Mouse (Mus musculus) kidney, embryonic 14.5 days (tissue): ENCODE measurements around the gene Matn4. TPM values are rescaled to one million over a fixed set of nuclear protein-coding genes. Genes with fewer than 3 reads are reported as not detected.

Experiments
- ATAC-seq: fragments of 200-750 bp; cut with Nextera tagmentation; 2 replicates; pipeline ENCODE4 v1.8.0; 2017; ENCODE audit warnings: moderate number of reproducible peaks, mild to moderate bottlenecking, moderate TSS enrichment, moderate library complexity; ENCODE audit not compliant: low FRiP score, low TSS enrichment
- H3K27ac ChIP-seq: fragments of 300-500 bp; sonication (generic); 2 replicates; pipeline ENCODE4 v1.5.1; 2014; ENCODE audit warnings: low read depth, mild to moderate bottlenecking, low read length, moderate library complexity, mixed read lengths
- H3K27me3 ChIP-seq: fragments of 300-500 bp; sonication (generic); 2 replicates; pipeline ENCODE4 v1.6.1; 2014; ENCODE audit warnings: mild to moderate bottlenecking, low read length; ENCODE audit not compliant: control insufficient read depth, insufficient read depth
- H3K36me3 ChIP-seq: fragments of 300-500 bp; sonication (generic); 2 replicates; pipeline ENCODE4 v1.6.1; 2014; ENCODE audit warnings: low read length, mixed read lengths; ENCODE audit not compliant: control insufficient read depth, insufficient read depth
- H3K4me1 ChIP-seq: fragments of 300-500 bp; sonication (generic); 2 replicates; pipeline ENCODE4 v1.6.1; 2014; ENCODE audit warnings: low read length, mixed read lengths; ENCODE audit not compliant: control insufficient read depth, insufficient read depth
- H3K4me2 ChIP-seq: fragments of 300-500 bp; sonication (generic); replicated peaks from 2 replicates; pipeline ENCODE4 v1.6.1; 2014; ENCODE audit warnings: low read depth, mild to moderate bottlenecking, low read length
- H3K4me3 ChIP-seq: fragments of 300-500 bp; sonication (generic); 2 replicates; pipeline ENCODE4 v1.5.1; 2014; ENCODE audit warnings: mild to moderate bottlenecking, low read length
- H3K9ac ChIP-seq: fragments of 300-500 bp; sonication (generic); 2 replicates; pipeline ENCODE4 v1.6.1; 2014; ENCODE audit warnings: low read depth, mild to moderate bottlenecking, low read length, moderate library complexity
- H3K9me3 ChIP-seq: fragments of 300-500 bp; sonication (generic); 2 replicates; pipeline ENCODE4 v1.6.1; 2016; ENCODE audit warnings: low read length; ENCODE audit not compliant: control insufficient read depth
- WGBS: fragments of 180-500 bp; shearing (Covaris S2); extraction: QIAGEN DNeasy Blood & Tissue Kit; methylation state at CpG from one replicate; pipeline ENCODE4 v1.1.7; 2014; 5-methylcytosine and 5-hydroxymethylcytosine counted together
- polyA plus RNA-seq: library from polyadenylated mRNA; unstranded; fragments of >200 nt; fragmentation: Nextera tagmentation; extraction: Ambion mirVana; gene quantifications from 2 replicates; pipeline ENCODE4 v1.2.1, GENCODE M21; 2014

Matn4 gene
- polyA plus RNA-seq, 1 experiment from 2014 or later, result 0.12 TPM

DNA sequence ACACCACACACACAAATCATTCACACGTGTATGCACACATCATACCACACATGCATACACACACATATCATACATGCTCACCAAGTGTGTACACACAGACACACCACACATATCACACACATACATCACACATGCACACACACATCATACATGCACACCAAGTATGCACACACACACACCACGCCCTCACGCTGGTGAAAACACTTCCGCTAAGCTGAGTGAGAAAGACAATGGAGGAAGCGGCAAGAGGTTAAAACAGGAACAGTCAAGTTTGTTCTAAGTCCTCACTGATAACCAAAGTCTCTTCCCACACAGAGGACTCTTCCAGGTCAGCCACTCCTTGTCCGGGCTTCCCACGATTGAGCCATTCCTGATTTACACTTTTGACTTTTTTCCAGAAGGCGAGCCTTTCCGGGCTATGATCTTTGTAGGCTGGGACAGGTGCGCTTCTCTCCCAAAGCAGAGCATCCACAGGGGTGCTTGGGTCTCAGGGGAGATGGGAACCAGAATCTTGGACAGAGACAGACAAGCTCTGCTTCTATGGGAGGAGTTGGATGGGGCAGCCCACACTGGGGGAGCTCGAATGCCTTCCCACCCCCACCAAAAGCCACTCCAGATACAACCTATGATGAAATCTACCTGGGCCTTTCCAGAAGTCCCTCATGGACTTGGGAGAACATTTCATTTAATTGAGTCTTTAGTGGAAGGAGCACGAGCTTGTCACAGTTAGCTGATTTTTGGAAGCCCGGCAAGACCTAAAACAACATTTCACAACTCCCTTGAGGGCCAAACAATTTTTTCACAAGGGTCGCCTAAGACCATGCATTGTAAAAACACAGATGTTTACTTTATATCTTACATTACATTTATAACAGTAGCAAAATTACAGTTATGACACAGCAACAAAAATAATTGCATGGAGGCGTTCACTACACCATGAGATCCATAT is 27.2 kb downstream of the Matn4 start:
- Histone ChIP-seq H3K4me3 (no peak overlapping the region), H3K9ac (no peak overlapping the region), H3K9me3 (no peaks in the 10 kb centered on the region), H3K27ac (no peak overlapping the region), H3K27me3 (no peaks in the 10 kb centered on the region), H3K36me3 (no peaks in the 10 kb centered on the region), H3K4me2 (no peak overlapping the region), H3K4me1 (no peaks in the 10 kb centered on the region)
- WGBS, result 85% methylated on average over 15 of the region's 15 CpGs
- no peak for ATAC-seq

DNA sequence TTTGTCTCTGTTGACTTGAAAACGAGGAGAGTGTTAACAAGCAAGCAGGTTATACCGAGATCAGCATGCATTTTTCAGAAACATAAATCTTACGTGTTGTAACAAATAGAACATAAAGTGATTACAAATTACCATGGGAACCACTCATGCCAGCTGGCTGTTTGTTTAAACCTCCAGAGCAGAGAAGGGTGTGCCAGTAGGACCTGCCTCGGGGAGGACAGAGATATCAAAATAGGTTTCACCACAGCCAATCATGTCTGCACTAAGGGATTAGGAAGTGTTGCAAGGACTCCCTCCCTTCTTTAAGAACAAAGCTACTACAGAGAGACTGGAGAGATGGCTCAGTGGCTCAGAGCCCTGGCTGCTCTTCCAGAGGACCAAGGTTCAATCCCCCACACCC is 31.8 kb downstream of the Matn4 start:
- Histone ChIP-seq H3K36me3 (no peaks in the 10 kb centered on the region), H3K4me3 (no peak overlapping the region), H3K9me3 (no peaks in the 10 kb centered on the region), H3K27ac (no peak overlapping the region), H3K27me3 (no peaks in the 10 kb centered on the region), H3K4me2 (no peak overlapping the region), H3K4me1 (no peaks in the 10 kb centered on the region), H3K9ac (no peak overlapping the region)
- ATAC-seq, result no peak
- 42% methylated on average over 4 of the region's 4 CpGs for WGBS

- Histone ChIP-seq H3K4me2 (no peak overlapping the region), H3K27ac (no peak overlapping the region), H3K9me3 (no peaks in the 10 kb centered on the region), H3K9ac (no peak overlapping the region), H3K4me1 (no peaks in the 10 kb centered on the region), H3K4me3 (no peak overlapping the region), H3K36me3 (no peaks in the 10 kb centered on the region), H3K27me3 (no peaks in the 10 kb centered on the region)
- 21% methylated on average over 3 of the region's 3 CpGs for WGBS
- no peak for ATAC-seq
Observed at GRCm38 (mm10) chr2:164372408-164373053, 32.4 kb downstream of the Matn4 start.

DNA sequence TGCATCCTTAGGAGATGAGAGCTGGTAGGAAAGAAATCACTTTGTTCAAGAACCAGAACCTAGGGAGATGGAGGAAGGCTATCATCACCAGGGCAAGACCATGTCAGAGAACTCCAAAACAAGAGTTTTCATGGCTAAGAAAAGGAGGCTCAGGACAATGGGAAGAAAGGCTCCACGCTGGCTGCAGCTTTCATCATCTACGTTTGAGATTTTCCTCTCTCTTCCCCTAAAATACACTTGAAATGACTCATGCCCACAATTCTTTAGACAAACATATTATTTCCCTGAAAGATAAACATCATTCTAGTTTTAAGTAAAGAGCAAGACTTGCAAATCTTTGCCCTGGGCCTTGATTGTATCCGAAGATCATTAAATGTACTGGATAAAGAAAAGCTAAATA is 33.6 kb downstream of the Matn4 start:
- Histone ChIP-seq H3K9ac (no peak overlapping the region), H3K4me3 (no peak overlapping the region), H3K4me1 (no peaks in the 10 kb centered on the region), H3K27me3 (no peaks in the 10 kb centered on the region), H3K4me2 (no peak overlapping the region), H3K36me3 (no peaks in the 10 kb centered on the region), H3K9me3 (no peaks in the 10 kb centered on the region), H3K27ac (no peak overlapping the region)
- WGBS, result 83% methylated on average over 3 of the region's 3 CpGs
- no peak for ATAC-seq

DNA sequence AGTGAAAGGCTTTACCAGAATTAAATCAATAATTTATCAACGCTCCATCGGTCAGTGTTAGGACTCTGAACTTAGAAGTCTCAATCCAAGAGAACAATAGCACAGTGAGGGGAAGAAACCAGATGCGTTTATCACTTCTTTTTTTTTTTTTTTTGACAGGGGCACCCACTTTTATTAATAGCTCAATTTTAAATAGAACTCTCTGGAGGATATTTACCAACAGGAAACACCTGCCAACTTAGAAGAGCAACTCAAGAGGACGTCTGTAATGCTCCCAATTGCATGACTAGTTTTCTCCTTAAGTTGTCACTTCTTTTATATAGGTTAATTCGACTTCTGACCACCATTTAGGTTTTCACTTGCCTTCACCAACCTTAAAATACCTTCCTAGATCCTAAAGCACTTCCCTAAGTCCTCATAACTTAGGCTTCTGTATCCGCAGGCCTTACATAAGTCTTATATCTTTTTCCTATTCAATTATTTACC is 36.3 kb downstream of the Matn4 start:
- no peaks in the 10 kb centered on the region for H3K27me3 ChIP-seq
- H3K4me1 ChIP-seq, result no peaks in the 10 kb centered on the region
- H3K36me3 ChIP-seq, result no peaks in the 10 kb centered on the region
- no peak overlapping the region for H3K4me2 ChIP-seq
- no peak overlapping the region for H3K9ac ChIP-seq
- no peak overlapping the region for H3K4me3 ChIP-seq
- H3K27ac ChIP-seq, result no peak overlapping the region
- ATAC-seq, result no peak
- WGBS, result 84% methylated on average over 6 of the region's 6 CpGs
- no peaks in the 10 kb centered on the region for H3K9me3 ChIP-seq

DNA sequence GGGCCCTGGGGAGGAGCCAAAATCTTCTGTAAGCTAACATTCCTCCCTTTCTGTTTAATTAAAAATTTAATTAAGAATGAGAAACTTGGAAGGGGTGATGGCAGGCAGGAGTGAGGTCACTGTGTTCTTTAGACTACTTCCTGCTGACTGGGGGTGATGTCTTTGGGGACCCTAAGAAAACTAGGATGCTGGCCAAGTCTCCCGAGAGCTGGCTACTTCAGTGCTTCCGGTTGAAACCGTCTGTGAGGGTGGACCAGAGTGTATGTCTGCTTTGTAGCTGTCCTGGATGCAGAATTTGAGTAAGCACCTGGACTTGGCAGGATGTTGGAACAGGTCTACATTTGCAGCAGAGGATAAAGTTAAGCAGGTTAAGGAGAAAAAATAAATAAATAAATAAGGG is 38.0 kb downstream of the Matn4 start:
- Histone ChIP-seq H3K27ac (no peak overlapping the region), H3K36me3 (no peaks in the 10 kb centered on the region), H3K4me3 (no peak overlapping the region), H3K4me1 (no peaks in the 10 kb centered on the region), H3K9ac (no peak overlapping the region), H3K4me2 (no peak overlapping the region), H3K27me3 (no peaks in the 10 kb centered on the region), H3K9me3 (no peaks in the 10 kb centered on the region)
- 67% methylated on average over 3 of the region's 3 CpGs for WGBS
- no peak for ATAC-seq

DNA sequence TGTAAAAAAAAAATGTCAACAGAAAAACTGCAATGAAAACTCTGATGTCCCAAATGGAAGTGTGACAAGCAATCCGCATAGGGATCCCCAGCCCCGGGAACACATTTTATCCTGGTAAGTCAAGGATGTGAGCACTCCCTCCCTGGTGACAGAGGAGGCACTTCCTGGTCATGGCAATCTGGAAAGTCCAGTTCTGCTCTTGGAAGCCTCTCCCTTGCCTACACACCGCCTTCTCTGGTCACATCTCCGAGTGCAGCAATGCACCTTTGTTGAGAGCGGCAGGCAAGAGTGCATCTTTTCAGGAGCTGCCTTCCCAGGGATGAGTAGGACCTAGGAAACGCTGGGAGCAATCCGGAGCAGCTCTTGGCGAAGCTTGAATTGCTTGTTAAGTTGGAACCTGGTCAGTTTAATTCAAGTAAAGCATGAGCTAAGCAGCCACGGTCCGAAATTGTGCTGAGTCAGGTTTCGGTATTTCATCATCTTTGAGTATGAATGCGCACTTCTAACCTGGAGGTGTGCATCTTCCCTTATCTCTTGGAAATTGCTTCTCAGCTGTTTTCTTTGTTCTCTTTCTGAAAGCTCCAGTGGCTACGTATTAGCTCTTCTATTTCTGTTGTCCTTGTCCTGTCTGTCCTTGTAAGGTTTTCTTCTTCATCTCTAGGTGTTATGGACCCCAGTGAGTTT is 43.8 kb downstream of the Matn4 start:
- Histone ChIP-seq H3K27ac (no peak overlapping the region), H3K36me3 (no peaks in the 10 kb centered on the region), H3K9ac (no peak overlapping the region), H3K4me2 (no peak overlapping the region), H3K27me3 (no peaks in the 10 kb centered on the region), H3K9me3 (no peaks in the 10 kb centered on the region), H3K4me3 (no peak overlapping the region), H3K4me1 (no peaks in the 10 kb centered on the region)
- WGBS, result 30% methylated on average over 13 of the region's 13 CpGs
- no peak for ATAC-seq

- H3K36me3 ChIP-seq, result no peaks in the 10 kb centered on the region
- no peak overlapping the region for H3K4me2 ChIP-seq
- H3K9ac ChIP-seq, result no peak overlapping the region
- H3K4me3 ChIP-seq, result no peak overlapping the region
- no peaks in the 10 kb centered on the region for H3K9me3 ChIP-seq
- no peaks in the 10 kb centered on the region for H3K4me1 ChIP-seq
- no peaks in the 10 kb centered on the region for H3K27me3 ChIP-seq
- WGBS, result 85% methylated on average over 5 of the region's 5 CpGs
- no peak overlapping the region for H3K27ac ChIP-seq
- no peak for ATAC-seq
Observed at GRCm38 (mm10) chr2:164359668-164360067, 45.3 kb downstream of the Matn4 start.

GRCm38 (mm10) chr2:164359031-164359430 is 45.9 kb downstream of the Matn4 start:
- Histone ChIP-seq H3K36me3 (no peaks in the 10 kb centered on the region), H3K9ac (no peak overlapping the region), H3K27ac (no peak overlapping the region), H3K4me2 (no peak overlapping the region), H3K27me3 (no peaks in the 10 kb centered on the region), H3K9me3 (no peaks in the 10 kb centered on the region), H3K4me1 (no peaks in the 10 kb centered on the region), H3K4me3 (no peak overlapping the region)
- WGBS, result 83% methylated on average over 5 of the region's 5 CpGs
- no peak for ATAC-seq
